Mouse (Mus musculus): Measurements from ENCODE around the gene Sycp1.

The Sycp1 gene

GRCm38 (mm10) chr3:102935451-102936354, at the start of gene Sycp1:
TSS of gene Sycp1 (minus strand) at chr3:102936100.
- in situ Hi-C loops (cut with MboI, MseI), result no loop called here

GRCm38 (mm10) chr3:102980349-102980736, 44.4 kb upstream of the Sycp1 start:
- in situ Hi-C loops (cut with MboI, MseI), result no loop called here

- in situ Hi-C loops (cut with MboI, MseI), result no loop called here
Measured at GRCm38 (mm10) chr3:102979550-102980348, 43.8 kb upstream of the Sycp1 start.

GRCm38 (mm10) chr3:102976906-102977305, 41.0 kb upstream of the Sycp1 start:
- in situ Hi-C loops (cut with MboI, MseI), result no loop called here

- in situ Hi-C loops (cut with MboI, MseI), result loop anchor here (5.0 kb wide), 1 partner anchor 178 kb away; no protein-coding TSS in a partner anchor
Measured at GRCm38 (mm10) chr3:102970508-102970907, 34.6 kb upstream of the Sycp1 start.

- in situ Hi-C loops (cut with MboI, MseI), result loop anchor here (5.0 kb wide), 1 partner anchor 178 kb away; no protein-coding TSS in a partner anchor
Measured at GRCm38 (mm10) chr3:102970067-102970466, 34.2 kb upstream of the Sycp1 start.

GRCm38 (mm10) chr3:102964033-102964432, 28.1 kb upstream of the Sycp1 start, which contains the start of gene Nr1h5:
TSS of gene Nr1h5 (minus strand) at chr3:102964133.
- in situ Hi-C loops (cut with MboI, MseI), result no loop called here

- in situ Hi-C loops (cut with MboI, MseI), result no loop called here
Measured at GRCm38 (mm10) chr3:102955596-102955995, 19.7 kb upstream of the Sycp1 start.

- in situ Hi-C loops (cut with MboI, MseI), result no loop called here
Measured at GRCm38 (mm10) chr3:102955143-102955542, 19.2 kb upstream of the Sycp1 start.

- in situ Hi-C loops (cut with MboI, MseI), result no loop called here
Measured at GRCm38 (mm10) chr3:102954476-102954875, 18.6 kb upstream of the Sycp1 start.

GRCm38 (mm10) chr3:102946861-102947260, 11.0 kb upstream of the Sycp1 start:
- in situ Hi-C loops (cut with MboI, MseI), result no loop called here

- in situ Hi-C loops (cut with MboI, MseI), result no loop called here
Measured at GRCm38 (mm10) chr3:102946312-102946711, 10.4 kb upstream of the Sycp1 start.

- in situ Hi-C loops (cut with MboI, MseI), result no loop called here
Measured at GRCm38 (mm10) chr3:102938100-102938499, 2.2 kb upstream of the Sycp1 start.

- in situ Hi-C loops (cut with MboI, MseI), result no loop called here
Measured at GRCm38 (mm10) chr3:102899136-102899535, 36.8 kb downstream of the Sycp1 start.

- in situ Hi-C loops (cut with MboI, MseI), result no loop called here
Measured at GRCm38 (mm10) chr3:102880529-102880928, 55.4 kb downstream of the Sycp1 start.

- in situ Hi-C loops (cut with MboI, MseI), result no loop called here
Measured at GRCm38 (mm10) chr3:102848661-102849060, 87.2 kb downstream of the Sycp1 start.

- in situ Hi-C loops (cut with MboI, MseI), result no loop called here
Measured at GRCm38 (mm10) chr3:102842386-102842785, 93.5 kb downstream of the Sycp1 start.

- in situ Hi-C loops (cut with MboI, MseI), result loop anchor here (5.0 kb wide), 1 partner anchor 102 kb away; no protein-coding TSS in a partner anchor
Measured at GRCm38 (mm10) chr3:102803937-102804336, 132.0 kb downstream of the Sycp1 start.

GRCm38 (mm10) chr3:102787369-102787768, 148.5 kb downstream of the Sycp1 start:
- in situ Hi-C loops (cut with MboI, MseI), result no loop called here

GRCm38 (mm10) chr3:102782618-102783017, 153.3 kb downstream of the Sycp1 start, which contains the start of gene Tshb:
TSS of gene Tshb (minus strand) at chr3:102782718.
- in situ Hi-C loops (cut with MboI, MseI), result no loop called here

GRCm38 (mm10) chr3:102773018-102773417, 162.9 kb downstream of the Sycp1 start:
- in situ Hi-C loops (cut with MboI, MseI), result no loop called here

Measured in regulatory T cell (primary cell).